Mouse (Mus musculus) embryonic facial prominence, embryonic 15.5 days (tissue): Measurements from ENCODE around the gene Ptgr2. TPM values are rescaled to one million over a fixed set of nuclear protein-coding genes. Genes with fewer than 3 reads are reported as not detected.
"Not testable (repeated sequence)": the region's sequence is repeated elsewhere in the genome, so short reads cannot be mapped to it uniquely, and the experiment has no call there.

ENCODE experiments used
- ATAC-seq: fragments of 200-750 bp; cut with Nextera tagmentation; 2 replicates; pipeline ENCODE4 v1.8.0; 2017; ENCODE audit warnings: low read depth, moderate TSS enrichment; ENCODE audit not compliant: insufficient number of reproducible peaks, low FRiP score, low TSS enrichment
- H3K27ac ChIP-seq: fragments of 300-500 bp; sonication (generic); replicated peaks from 2 replicates; pipeline ENCODE4 v1.5.1; 2015; ENCODE audit warnings: mild to moderate bottlenecking, inconsistent platforms
- H3K27me3 ChIP-seq: fragments of 300-500 bp; sonication (generic); 2 replicates; pipeline ENCODE4 v1.6.1; 2015; ENCODE audit warnings: inconsistent platforms
- H3K36me3 ChIP-seq: fragments of 300-500 bp; sonication (generic); 2 replicates; pipeline ENCODE4 v1.6.1; 2015; ENCODE audit warnings: mild to moderate bottlenecking, inconsistent platforms
- H3K4me1 ChIP-seq: fragments of 300-500 bp; sonication (generic); 2 replicates; pipeline ENCODE4 v1.6.1; 2015; ENCODE audit warnings: inconsistent platforms
- H3K4me2 ChIP-seq: fragments of 300-500 bp; sonication (generic); replicated peaks from 2 replicates; pipeline ENCODE4 v1.6.1; 2015; ENCODE audit warnings: mild to moderate bottlenecking, inconsistent platforms
- H3K4me3 ChIP-seq: fragments of 300-500 bp; sonication (generic); replicated peaks from 2 replicates; pipeline ENCODE4 v1.5.1; 2015; ENCODE audit warnings: mild to moderate bottlenecking, inconsistent platforms
- H3K9ac ChIP-seq: fragments of 300-500 bp; sonication (generic); 2 replicates; pipeline ENCODE4 v1.6.1; 2015; ENCODE audit warnings: inconsistent platforms
- H3K9me3 ChIP-seq: fragments of 300-500 bp; sonication (generic); replicated peaks from 2 replicates; pipeline ENCODE4 v1.6.1; 2016; ENCODE audit warnings: inconsistent platforms
- WGBS: fragments of 180-500 bp; shearing (Covaris S2); methylation state at CpG from one replicate; pipeline ENCODE4 v1.1.7; 2015; 5-methylcytosine and 5-hydroxymethylcytosine counted together
- polyA plus RNA-seq: library from polyadenylated mRNA; unstranded; fragments of >200 nt; fragmentation: Nextera tagmentation; extraction: Ambion mirVana; gene quantifications from 2 replicates; pipeline ENCODE4 v1.2.1, GENCODE M21; 2015

Gene Ptgr2
- 16.8 and 17.0 TPM in 2 replicates for polyA plus RNA-seq

DNA sequence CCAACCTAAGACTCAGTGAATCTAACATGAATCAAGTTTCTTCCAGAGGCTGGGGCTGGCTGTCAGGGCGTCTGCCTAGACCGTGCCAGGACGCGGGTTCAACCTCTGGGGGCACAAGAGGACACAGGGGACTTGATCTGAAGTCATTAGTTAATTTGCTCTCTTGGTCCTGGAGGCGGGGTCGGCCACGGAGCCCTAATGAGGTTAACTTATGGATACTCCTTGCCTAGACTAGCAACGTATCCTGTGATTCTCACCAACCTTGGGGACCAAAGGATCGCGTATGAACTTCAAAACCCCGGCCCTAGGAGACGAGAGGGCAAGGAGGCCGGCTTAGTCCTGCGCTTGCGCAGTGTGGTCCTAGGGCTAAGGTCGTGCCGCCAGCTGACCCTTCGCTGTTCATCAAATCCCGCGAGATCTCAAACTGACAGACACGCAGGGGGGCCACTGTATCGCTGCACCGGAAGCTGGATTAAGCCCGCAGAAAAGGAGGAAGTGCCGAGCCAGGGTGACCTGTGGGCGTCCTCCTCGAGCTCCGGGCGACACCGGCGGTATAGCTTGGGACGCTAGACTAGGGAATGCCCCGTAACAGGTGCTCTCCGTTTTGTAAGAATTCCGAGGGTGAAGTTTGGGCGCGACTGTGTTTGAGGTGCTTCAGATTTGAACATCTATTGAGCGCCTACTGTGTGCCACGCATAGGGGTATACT is at the start of gene Ptgr2:
Ptgr2 (plus strand) TSS at position 348 of the 708 bp plus-strand sequence.
- WGBS, result under 1% methylated on average over 39 of the region's 39 CpGs
- peak within 1 kb of the TSS; percentile 59 for H3K4me3 ChIP-seq
- no peaks in the 10 kb centered on the region for H3K36me3 ChIP-seq
- H3K9me3 ChIP-seq, result no peaks in the 10 kb centered on the region
- peak; percentile 91 for ATAC-seq
- H3K9ac ChIP-seq, result peak within 1 kb of the TSS; percentile 35
- H3K27me3 ChIP-seq, result no peaks in the 10 kb centered on the region
- H3K4me1 ChIP-seq, result no peaks in the 10 kb centered on the region
- H3K4me2 ChIP-seq, result peak within 1 kb of the TSS; percentile 67
- H3K27ac ChIP-seq, result peak within 1 kb of the TSS; percentile 49

DNA sequence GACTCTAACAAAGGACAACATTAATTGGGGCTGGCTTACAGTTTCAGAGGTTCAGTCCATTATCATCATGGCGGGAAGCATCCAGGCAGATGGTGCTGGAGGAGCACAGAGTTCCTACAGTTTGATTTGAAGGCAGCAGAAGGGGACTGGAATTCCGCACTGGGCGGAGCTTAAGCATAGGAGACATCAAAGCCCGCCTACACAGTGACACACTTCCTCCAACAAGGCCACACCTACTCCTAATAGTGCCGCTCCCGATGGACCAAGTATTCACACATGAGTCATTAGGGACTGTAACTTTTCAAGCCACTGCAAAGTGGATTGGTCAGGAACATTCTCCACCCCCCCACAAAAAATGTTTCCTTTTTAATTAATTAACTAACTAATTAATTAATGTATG is 49.5 kb upstream of the Ptgr2 start:
- no peaks in the 10 kb centered on the region for H3K36me3 ChIP-seq
- no peak overlapping the region for H3K9ac ChIP-seq
- H3K27me3 ChIP-seq, result no peaks in the 10 kb centered on the region
- 89% methylated on average over 6 of the region's 6 CpGs for WGBS
- no peaks in the 10 kb centered on the region for H3K9me3 ChIP-seq
- no peaks in the 10 kb centered on the region for H3K4me1 ChIP-seq
- no peak overlapping the region for H3K4me3 ChIP-seq
- no peak for ATAC-seq
- no peak overlapping the region for H3K27ac ChIP-seq
- no peak overlapping the region for H3K4me2 ChIP-seq

DNA sequence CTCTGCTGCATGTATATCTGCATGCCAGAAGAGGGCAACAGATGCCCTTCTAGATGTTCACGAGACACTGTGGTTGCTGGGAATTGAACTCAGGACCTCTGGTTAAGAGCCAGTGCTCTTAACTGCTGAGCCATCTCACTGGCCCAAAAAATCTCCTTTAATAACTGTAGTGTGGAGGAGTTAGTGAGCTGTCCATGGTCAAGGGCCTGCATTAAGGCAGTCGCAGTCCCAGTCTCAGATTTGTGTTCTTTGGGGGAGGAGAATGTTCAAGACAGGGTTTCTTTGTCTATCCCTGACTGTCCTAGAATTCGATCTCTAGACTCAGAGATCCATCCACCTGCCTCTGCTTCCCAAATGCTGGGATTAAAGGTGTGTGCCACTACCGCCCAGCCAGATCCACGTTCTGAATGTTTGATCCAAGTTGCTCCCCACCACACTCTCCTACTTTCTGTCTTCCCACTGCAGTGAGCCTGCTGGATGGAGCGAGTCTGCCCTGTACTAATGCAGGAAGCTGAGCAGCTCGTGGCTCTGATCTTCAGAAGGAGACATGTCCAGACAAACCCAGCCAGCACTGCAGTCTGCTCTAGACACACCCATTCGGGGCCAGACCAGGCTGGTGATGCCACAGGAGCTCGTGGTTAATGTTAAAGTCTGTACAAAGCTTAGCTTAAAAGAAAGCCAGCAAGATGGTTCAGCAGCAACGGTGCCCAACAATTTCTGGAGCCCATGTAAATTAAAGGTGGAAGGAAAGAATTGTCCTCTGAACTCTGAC is 48.9 kb upstream of the Ptgr2 start:
- Histone ChIP-seq H3K4me1 (no peaks in the 10 kb centered on the region), H3K36me3 (no peaks in the 10 kb centered on the region), H3K9ac (no peak overlapping the region), H3K9me3 (no peaks in the 10 kb centered on the region), H3K27ac (peak overlapping the region; percentile 34), H3K27me3 (no peaks in the 10 kb centered on the region), H3K4me2 (no peak overlapping the region), H3K4me3 (no peak overlapping the region)
- no peak for ATAC-seq
- 65% methylated on average over 10 of the region's 10 CpGs for WGBS

DNA sequence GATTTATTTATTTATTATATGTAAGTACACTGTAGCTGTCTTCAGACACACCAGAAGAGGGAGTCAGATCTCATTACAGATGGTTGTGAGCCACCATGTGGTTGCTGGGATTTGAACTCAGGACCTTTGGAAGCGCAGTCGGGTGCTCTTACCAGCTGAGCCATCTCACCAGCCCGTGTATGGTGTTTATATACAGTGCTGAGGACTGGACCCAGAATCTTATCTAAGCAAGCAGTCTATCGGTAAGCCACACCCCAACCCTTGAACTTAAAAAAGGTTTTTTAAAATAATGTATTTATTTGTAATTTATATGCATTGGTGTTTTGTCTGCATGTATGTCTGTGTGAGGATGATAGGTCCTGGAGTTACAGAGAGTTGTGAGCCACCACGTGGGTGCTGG is 48.0 kb upstream of the Ptgr2 start:
- 94% methylated on average over 5 of the region's 5 CpGs for WGBS
- H3K4me1 ChIP-seq, H3K4me3 ChIP-seq, H3K9me3 ChIP-seq, H3K27ac ChIP-seq, H3K4me2 ChIP-seq, ATAC-seq, H3K27me3 ChIP-seq, H3K9ac ChIP-seq, H3K36me3 ChIP-seq: not testable (repeated sequence)

DNA sequence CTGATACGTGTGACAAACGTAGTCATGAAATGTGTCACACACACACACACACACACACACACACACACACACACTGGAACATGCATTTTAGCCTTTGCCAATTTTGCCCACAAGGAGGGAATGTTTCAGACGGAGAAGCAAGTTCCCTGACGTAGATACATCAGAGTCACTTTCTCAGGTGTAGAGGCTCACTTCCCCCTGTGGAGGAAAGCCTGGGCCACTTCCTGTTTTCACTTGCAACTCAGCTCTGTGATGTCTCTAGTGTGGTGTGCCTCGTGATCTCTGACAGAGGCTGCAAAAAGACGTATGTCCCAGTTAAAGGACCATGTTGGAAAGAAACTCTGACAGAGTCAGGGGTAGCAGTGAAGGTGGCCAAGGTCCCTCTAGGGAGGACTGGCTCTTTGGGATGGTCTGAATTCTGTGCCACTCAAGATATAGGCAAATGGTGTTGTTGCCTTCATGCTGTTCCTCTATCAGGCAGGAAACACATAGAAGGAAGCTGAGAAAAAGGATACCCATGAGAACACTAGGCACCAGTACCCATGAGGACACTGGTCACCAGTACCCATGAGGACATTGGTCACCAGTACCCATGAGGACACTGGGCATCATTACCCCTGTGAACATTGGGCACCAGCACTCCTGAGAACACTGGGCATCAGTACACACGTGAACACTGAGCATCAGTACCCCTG is 41.8 kb upstream of the Ptgr2 start:
- Histone ChIP-seq H3K9ac (no peak overlapping the region), H3K4me2 (no peak overlapping the region), H3K9me3 (no peaks in the 10 kb centered on the region), H3K4me1 (no peaks in the 10 kb centered on the region), H3K36me3 (no peaks in the 10 kb centered on the region), H3K27me3 (no peaks in the 10 kb centered on the region), H3K27ac (no peak overlapping the region), H3K4me3 (no peak overlapping the region)
- ATAC-seq, result no peak
- 77% methylated on average over 7 of the region's 7 CpGs for WGBS

DNA sequence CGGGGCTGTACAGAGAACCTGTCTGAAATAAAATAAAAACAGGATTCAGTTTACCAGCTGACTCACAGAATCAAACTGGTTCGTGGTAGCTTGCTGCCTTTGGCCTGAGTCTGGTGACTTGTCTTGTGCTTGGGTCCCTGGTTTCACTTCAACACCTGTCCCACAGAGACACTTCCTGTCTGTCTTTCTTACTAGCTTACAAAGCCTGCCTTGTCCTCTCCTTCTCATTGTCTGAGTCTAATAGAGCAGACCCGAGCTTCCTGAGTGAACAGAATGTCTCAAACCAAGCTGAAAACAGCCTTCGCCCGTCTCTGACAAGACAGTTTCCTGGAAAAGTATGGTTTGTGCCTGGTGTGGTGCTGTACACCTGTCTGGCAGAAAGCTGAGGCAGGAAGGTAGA is 39.3 kb upstream of the Ptgr2 start:
- Histone ChIP-seq H3K9me3 (no peaks in the 10 kb centered on the region), H3K4me3 (no peak overlapping the region), H3K4me2 (no peak overlapping the region), H3K27me3 (no peaks in the 10 kb centered on the region), H3K9ac (no peak overlapping the region), H3K27ac (no peak overlapping the region), H3K4me1 (no peaks in the 10 kb centered on the region), H3K36me3 (no peaks in the 10 kb centered on the region)
- 68% methylated on average over 5 of the region's 5 CpGs for WGBS
- no peak for ATAC-seq

DNA sequence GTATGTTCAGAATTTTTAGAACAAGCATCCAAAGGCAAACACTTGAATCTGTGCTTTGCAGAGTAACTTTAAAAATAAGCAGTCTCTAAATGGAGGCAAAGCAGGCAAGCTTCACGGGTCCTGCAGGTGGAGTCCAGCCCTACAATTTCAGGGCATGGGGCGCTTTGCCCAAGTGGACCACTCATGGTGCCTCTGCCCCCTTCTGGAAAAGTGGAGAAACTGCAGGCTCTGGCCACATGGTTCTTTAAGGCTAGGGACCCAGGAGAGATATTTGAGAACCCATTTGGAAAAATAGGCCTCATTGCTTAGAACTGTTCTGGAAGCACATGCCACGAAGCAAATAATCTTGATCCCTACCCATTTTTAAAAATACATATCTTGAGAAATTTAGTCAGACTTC is 35.8 kb upstream of the Ptgr2 start:
- Histone ChIP-seq H3K36me3 (no peaks in the 10 kb centered on the region), H3K27ac (no peak overlapping the region), H3K27me3 (no peaks in the 10 kb centered on the region), H3K9ac (no peak overlapping the region), H3K9me3 (no peaks in the 10 kb centered on the region), H3K4me2 (no peak overlapping the region), H3K4me3 (no peak overlapping the region), H3K4me1 (no peaks in the 10 kb centered on the region)
- 3% methylated on average over 3 of the region's 3 CpGs for WGBS
- ATAC-seq, result no peak

DNA sequence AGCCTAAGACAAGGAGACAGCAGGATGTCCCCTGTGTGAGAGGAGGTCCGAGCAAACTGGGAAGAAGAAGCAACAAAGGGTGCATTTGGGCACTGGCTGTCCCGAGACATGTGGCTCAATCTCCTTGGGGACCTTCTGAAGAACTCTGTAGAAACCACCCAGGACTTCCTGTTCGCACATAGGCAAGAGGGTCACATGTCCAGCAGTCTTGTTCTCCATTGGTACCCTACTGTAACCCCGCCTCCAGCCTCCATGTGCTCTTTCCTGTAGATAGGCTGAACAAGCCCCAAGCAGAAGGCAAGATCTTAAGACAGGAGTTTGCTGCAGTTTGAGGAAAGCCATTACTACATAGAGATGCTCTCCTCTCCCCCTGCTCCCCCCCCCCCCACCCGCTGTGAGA is 32.2 kb upstream of the Ptgr2 start:
- WGBS, result 85% methylated on average over 5 of the region's 5 CpGs
- H3K4me2 ChIP-seq, result no peak overlapping the region
- H3K4me3 ChIP-seq, result no peak overlapping the region
- no peaks in the 10 kb centered on the region for H3K36me3 ChIP-seq
- no peaks in the 10 kb centered on the region for H3K27me3 ChIP-seq
- H3K9ac ChIP-seq, result no peak overlapping the region
- no peak overlapping the region for H3K27ac ChIP-seq
- ATAC-seq, result no peak
- no peaks in the 10 kb centered on the region for H3K9me3 ChIP-seq
- no peaks in the 10 kb centered on the region for H3K4me1 ChIP-seq

DNA sequence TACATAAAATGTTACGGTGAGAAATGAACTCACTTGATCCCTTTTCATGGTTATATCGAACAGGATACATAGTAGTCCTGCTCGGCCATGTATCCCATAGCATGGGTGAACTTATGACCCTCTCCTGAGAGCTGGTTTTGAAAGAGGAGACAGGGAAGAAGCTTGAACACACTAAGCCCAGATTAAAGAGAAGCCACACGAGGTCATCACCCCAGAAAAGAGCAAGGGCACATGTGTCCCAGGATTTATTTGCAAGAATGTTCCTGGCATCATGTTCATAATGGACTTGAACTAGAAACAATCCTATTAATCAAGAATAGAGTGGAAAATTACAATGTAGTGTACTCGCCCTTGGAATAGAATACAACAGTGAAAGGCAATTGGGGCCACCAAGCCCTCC is 30.1 kb upstream of the Ptgr2 start:
- WGBS, result 63% methylated on average over 5 of the region's 5 CpGs
- H3K36me3 ChIP-seq, result no peaks in the 10 kb centered on the region
- H3K9ac ChIP-seq, result no peak overlapping the region
- H3K27ac ChIP-seq, result no peak overlapping the region
- no peak overlapping the region for H3K4me2 ChIP-seq
- H3K4me3 ChIP-seq, result no peak overlapping the region
- no peaks in the 10 kb centered on the region for H3K9me3 ChIP-seq
- no peak for ATAC-seq
- H3K27me3 ChIP-seq, result no peaks in the 10 kb centered on the region
- H3K4me1 ChIP-seq, result no peaks in the 10 kb centered on the region

DNA sequence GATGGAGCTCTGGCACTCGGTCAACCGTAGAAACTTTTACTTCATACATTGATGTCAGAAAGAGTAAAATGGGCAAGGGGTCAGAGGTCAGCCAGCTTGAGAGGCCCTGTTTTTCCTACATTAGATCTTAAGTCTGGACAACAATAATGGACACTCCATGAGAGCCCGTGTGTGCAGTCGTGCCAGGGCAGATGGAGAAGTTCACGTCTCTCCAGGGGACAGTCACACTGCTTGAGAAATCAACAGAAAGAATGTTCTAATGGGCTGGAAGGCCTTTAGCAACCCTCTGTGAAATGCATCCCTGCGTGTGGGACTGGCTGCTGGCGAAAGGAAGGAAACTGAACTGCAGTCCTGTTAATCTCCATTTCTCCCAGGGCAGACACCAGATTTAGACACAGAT is 24.7 kb upstream of the Ptgr2 start:
- Histone ChIP-seq H3K4me3 (no peak overlapping the region), H3K36me3 (no peaks in the 10 kb centered on the region), H3K27ac (no peak overlapping the region), H3K27me3 (no peaks in the 10 kb centered on the region), H3K4me2 (no peak overlapping the region), H3K9ac (no peak overlapping the region), H3K4me1 (no peaks in the 10 kb centered on the region), H3K9me3 (no peaks in the 10 kb centered on the region)
- no peak for ATAC-seq
- 75% methylated on average over 7 of the region's 7 CpGs for WGBS

DNA sequence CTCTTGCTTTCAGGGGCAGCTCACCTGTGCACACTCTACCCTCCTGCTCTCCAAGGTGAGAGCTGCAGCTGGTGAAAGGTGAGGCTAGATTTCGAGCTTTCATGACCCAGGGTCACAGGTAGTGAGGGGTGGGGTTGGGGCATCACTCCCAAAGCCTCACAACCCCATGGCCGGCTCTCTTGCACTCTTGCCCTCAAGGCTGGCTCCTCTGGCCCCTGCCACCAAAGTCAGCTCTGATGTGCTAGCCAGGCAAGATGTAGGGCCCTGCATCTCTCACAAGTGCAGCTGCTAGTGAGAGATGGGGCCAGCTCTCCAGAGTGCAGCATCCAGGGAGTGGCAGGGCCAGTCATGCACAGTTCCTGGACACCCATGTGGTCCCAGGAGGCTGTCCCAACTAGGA is 17.8 kb upstream of the Ptgr2 start:
- Histone ChIP-seq H3K27ac (no peak overlapping the region), H3K4me2 (no peak overlapping the region), H3K4me3 (no peak overlapping the region), H3K36me3 (no peaks in the 10 kb centered on the region), H3K27me3 (no peaks in the 10 kb centered on the region), H3K4me1 (no peaks in the 10 kb centered on the region), H3K9me3 (no peaks in the 10 kb centered on the region), H3K9ac (no peak overlapping the region)
- WGBS, result 61% methylated on average over 2 of the region's 2 CpGs
- no peak for ATAC-seq
